Mouse (Mus musculus): ENCODE data around the gene Oser1. TPM values are rescaled to one million over a fixed set of nuclear protein-coding genes. Genes with fewer than 3 reads are reported as not detected.

Oser1 gene
- polyA plus RNA-seq (2015; fragmentation: Nextera tagmentation; extraction: Ambion mirVana): 57.6 and 58.1 TPM in 2 replicates

GRCm38 (mm10) chr2:163424597-163424996, at the start of gene Oser1:
Oser1 (minus strand) TSS chr2:163424697.

GRCm38 (mm10) chr2:163472466-163472851, 48.0 kb upstream of the Oser1 start, which contains the start of gene Fitm2:
Fitm2 (minus strand) TSS chr2:163472629.

GRCm38 (mm10) chr2:163438246-163438618, 13.7 kb upstream of the Oser1 start, which contains the start of gene Gdap1l1:
Gdap1l1 (plus strand) TSS chr2:163438476.

GRCm38 (mm10) chr2:163397905-163398304, 26.6 kb downstream of the Oser1 start, which contains the start of gene Jph2:
Jph2 (minus strand) TSS chr2:163397993.

Other genes with a start within 250 kb of the Oser1 start
- gene Tox2, start 221.6 kb downstream of the Oser1 start, polyA plus RNA-seq (2015; fragmentation: Nextera tagmentation; extraction: Ambion mirVana): 0.91 and 1.1 TPM in 2 replicates
- gene Jph2, start 26.7 kb downstream of the Oser1 start, polyA plus RNA-seq (2015; fragmentation: Nextera tagmentation; extraction: Ambion mirVana): 35.7 and 36.6 TPM in 2 replicates
- gene Gdap1l1, start 13.8 kb upstream of the Oser1 start, polyA plus RNA-seq (2015; fragmentation: Nextera tagmentation; extraction: Ambion mirVana): 0.10 and 0.16 TPM in 2 replicates
- 23.3 and 27.1 TPM in 2 replicates for gene Fitm2, start 47.9 kb upstream of the Oser1 start, polyA plus RNA-seq (2015; fragmentation: Nextera tagmentation; extraction: Ambion mirVana)
- gene R3hdml, start 67.6 kb upstream of the Oser1 start, polyA plus RNA-seq (2015; fragmentation: Nextera tagmentation; extraction: Ambion mirVana): 0.35 TPM in 1 of 2 replicates, not detected in the other
- not detected in 2 replicates for gene Hnf4a, start 82.1 kb upstream of the Oser1 start, polyA plus RNA-seq (2015; fragmentation: Nextera tagmentation; extraction: Ambion mirVana)
- gene Ttpal, start 177.6 kb upstream of the Oser1 start, polyA plus RNA-seq (2015; fragmentation: Nextera tagmentation; extraction: Ambion mirVana): 8.5 and 8.9 TPM in 2 replicates
- 37.8 and 39.1 TPM in 2 replicates for gene Serinc3, start 220.4 kb upstream of the Oser1 start, polyA plus RNA-seq (2015; fragmentation: Nextera tagmentation; extraction: Ambion mirVana)
- 255 and 269 TPM in 2 replicates for gene Pkig, start 233.7 kb upstream of the Oser1 start, polyA plus RNA-seq (2015; fragmentation: Nextera tagmentation; extraction: Ambion mirVana)

Data from skeletal muscle tissue, postnatal 0 days (tissue).